Mouse (Mus musculus) small intestine, adult 2 months (tissue): ENCODE results near the gene Gimap7.

Experiments used
- CTCF ChIP-seq: fragments of 200-500 bp; IDR thresholded peaks from 2 replicates; pipeline ENCODE4 v1.5.1; 2012; ENCODE audit warnings: low read depth, mild to moderate bottlenecking, control low read depth, inconsistent platforms, low read length, moderate library complexity, mixed read lengths; ENCODE audit not compliant: insufficient replicate concordance, insufficient read length; ENCODE audit errors: extremely low read depth
- POLR2A ChIP-seq: fragments of 200-500 bp; IDR thresholded peaks from 2 replicates; pipeline ENCODE4 v1.6.1; 2012; ENCODE audit warnings: low read depth, mild to moderate bottlenecking, control low read depth, inconsistent platforms, low read length, moderate library complexity

DNA sequence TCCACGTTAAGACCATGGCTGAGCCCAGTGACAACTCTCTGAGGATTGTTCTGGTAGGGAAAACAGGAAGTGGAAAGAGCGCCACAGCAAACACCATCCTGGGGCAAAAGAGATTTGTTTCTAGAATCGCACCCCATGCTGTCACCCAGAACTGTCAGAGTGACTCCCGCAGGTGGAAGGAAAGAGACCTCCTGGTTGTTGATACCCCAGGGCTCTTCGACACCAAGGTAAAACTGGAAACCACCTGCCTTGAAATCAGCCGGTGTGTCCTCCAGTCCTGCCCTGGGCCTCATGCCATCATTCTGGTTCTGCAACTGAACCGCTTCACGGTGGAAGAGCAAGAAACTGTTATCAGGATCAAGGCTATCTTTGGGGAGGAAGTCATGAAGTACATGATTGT lies 5.0 kb downstream of the Gimap7 start:
- TF ChIP-seq CTCF (no peak), POLR2A (no peak)
